Mouse (Mus musculus) hindlimb bud, embryonic 11.5 days (tissue): ENCODE data around the gene Olfr729.

Source experiments
- DNase-seq: peaks from one replicate; pipeline ENCODE4 v3.0.0-alpha.2; 2012; ENCODE audit warnings: low read depth, low spot score; ENCODE audit errors: extremely low spot score

Olfr729 gene

DNA sequence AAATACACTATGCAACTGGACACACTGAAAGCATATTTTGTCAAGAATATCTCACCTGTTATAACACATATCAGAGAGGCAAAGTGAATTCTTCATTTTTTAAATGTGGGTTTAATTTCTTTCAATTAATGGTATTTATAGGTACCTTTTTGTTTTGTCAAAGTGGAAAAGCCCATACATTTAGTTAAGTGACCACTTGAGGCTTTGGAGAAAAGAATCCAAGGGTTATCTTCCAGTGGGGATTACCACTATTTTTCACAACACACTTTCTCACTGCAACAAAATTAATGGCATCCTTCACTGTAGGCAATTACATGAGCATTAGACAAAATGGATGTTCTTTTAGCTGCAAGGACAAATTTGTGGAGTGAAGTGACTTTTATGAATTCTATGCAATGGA lies at the start of gene Olfr729:
Olfr729 (minus strand) TSS at position 101 of the 400 bp plus-strand sequence.
- DNase-seq: no peak

DNA sequence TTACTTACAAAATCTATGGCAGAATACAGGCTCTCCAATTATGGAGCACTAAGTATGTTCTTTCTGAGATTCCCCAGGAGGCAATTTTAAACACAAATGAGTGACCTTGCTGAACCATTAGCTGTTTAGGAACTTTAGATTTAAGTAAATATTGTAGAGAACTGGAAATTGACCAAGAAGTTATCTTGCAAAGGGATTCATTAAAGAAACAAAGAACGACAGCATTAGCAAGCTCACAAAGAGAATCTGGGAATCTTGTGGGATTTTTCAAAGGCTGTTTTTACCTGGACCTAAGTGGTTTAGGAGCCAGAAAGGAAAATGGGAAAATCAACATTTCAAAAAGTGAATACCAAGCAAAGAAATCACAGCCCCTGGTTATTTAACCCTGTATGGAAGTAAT lies 35.4 kb upstream of the Olfr729 start, which contains the start of gene Olfr730:
Olfr730 (minus strand) TSS at position 101 of the 400 bp plus-strand sequence.
- no peak for DNase-seq

DNA sequence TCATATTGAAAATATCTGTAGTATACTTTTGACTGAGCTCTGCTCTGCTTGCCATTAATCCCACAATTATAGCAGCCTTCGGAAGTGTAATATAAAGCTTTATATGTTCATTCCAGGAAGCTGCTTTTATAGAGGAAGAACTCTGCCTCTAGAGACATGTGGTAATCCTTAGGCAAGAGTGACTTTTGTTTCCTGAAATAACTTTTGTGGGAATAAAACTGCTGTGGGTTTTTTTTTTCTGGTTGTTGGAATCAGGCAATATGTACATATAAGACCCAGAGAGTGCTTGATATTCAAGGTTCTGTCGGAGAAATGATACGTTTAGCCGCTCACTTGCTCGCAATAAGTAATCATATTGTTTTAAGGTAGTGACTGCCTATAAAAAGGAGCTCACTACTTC lies 10.1 kb downstream of the Olfr729 start, which contains the start of gene Olfr728:
Olfr728 (minus strand) TSS at position 101 of the 400 bp plus-strand sequence.
- no peak for DNase-seq

DNA sequence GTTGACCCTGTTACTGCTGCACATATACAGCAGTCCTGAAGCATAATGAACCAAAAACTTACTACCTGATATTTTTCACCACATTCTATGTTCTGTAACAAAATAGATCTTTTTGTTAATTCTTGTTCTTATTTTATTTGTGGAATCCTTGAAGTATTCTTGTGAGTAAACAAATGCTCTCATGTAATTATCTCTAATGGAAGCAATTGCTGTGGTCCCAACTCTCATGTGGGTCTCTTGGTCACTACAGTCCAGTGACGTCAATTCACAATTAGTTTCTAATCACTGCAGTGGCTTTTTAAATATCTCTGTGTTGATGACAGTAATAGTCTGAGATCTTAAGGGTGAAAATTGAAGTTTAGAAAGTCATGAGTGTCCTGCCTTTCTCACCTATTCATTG lies 29.8 kb downstream of the Olfr729 start, which contains the start of gene Olfr727:
Olfr727 (plus strand) TSS at position 301 of the 400 bp plus-strand sequence.
- DNase-seq: no peak
